In genomic region chr10:53345508-53345907, GRCm38 (mm10) we compare ENCODE assay signal across 16 mouse cellular contexts. TPM values are rescaled to one million over a fixed set of nuclear protein-coding genes. Genes with fewer than 3 reads are reported as not detected.
"Had no signal": no experiment of that assay in that cellular context is flagged by ENCODE, and none has a peak within 500 bp of the region (broad histone marks: within the 10 kb centered on the region; RNA-seq: fewer than 3 reads in every experiment).

No protein-coding gene starts in this region.

- H3K27me3 ChIP-seq: limb, embryonic 12.5 days; limb, embryonic 15.5 days; midbrain, embryonic 13.5 days had no signal

- H3K9me3 ChIP-seq: limb, embryonic 12.5 days; limb, embryonic 15.5 days; midbrain, embryonic 13.5 days had no signal

- DNase-seq: kidney, adult 2 months; kidney, postnatal 25 days; left cerebral cortex, postnatal 4 days; liver, postnatal 0 days; lung, embryonic 14.5 days; thymus, postnatal 25 days had no signal

- ATAC-seq: liver, postnatal 0 days; lung, postnatal 0 days; midbrain, embryonic 13.5 days had no signal

- H3K4me1 ChIP-seq: midbrain, embryonic 13.5 days had no signal

- H3K36me3 ChIP-seq: midbrain, embryonic 13.5 days had no signal

- H3K27ac ChIP-seq: kidney, postnatal 0 days; limb, embryonic 12.5 days; limb, embryonic 15.5 days; liver, embryonic 14.5 days; macrophage; midbrain, embryonic 13.5 days had no signal

- H3K4me3 ChIP-seq: limb, embryonic 12.5 days; limb, embryonic 15.5 days; midbrain, embryonic 13.5 days had no signal

- H3K4me2 ChIP-seq: limb, embryonic 12.5 days; limb, embryonic 15.5 days; liver, embryonic 11.5 days; lung, embryonic 14.5 days; midbrain, embryonic 13.5 days had no signal

- H3K9ac ChIP-seq: limb, embryonic 12.5 days; limb, embryonic 15.5 days; liver, embryonic 14.5 days; liver, postnatal 0 days; lung, embryonic 14.5 days; midbrain, embryonic 13.5 days had no signal

RNA-seq across cellular contexts. Expression of gene Pln, which starts 8.0 kb away (rescaled TPM):
- total RNA-seq: megakaryocyte, adult 5-6 weeks; midbrain, postnatal 0 days had no signal
- polyA plus RNA-seq: macrophage had no signal
